Mouse (Mus musculus): ENCODE data around the gene Rab31. TPM values are rescaled to one million over a fixed set of nuclear protein-coding genes. Genes with fewer than 3 reads are reported as not detected.

Rab31 gene
- polyA plus RNA-seq, 1 experiment from 2014 or later: 32.5 TPM

DNA sequence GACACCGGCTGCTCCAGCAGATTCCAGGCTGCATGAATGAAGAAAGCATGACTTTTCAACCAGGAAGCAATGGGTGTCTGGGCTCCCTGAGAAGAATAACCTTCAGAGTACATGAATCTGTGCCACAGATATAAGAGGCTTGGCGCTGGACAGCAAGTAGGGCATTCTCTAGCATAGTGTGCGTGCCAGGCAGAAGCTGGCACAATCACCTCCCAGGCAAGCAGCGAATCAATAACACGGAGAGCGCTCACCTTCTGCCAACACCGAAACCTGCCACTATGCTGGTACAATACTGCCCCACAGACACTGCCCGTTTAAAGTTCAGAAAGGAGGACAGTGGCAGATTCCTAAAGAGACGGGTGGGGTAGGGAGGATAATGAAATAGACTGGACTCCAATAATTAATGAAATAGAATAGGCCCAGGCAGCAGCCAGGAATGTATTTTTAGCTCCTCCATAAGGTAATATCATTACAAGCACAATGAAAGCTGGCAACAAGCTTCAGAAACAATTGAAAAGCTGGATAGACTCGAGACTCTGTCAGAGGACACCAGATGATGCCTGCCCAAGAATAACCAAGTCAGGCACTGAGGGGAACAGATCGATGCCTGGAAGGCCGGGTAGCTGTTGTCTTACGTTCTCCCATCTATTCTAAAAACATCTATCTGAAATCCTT lies 59.6 kb downstream of the Rab31 start:
- ATAC-seq: no peak
- no peak overlapping the region for H3K27ac ChIP-seq
- WGBS: 94% methylated on average over 13 of the region's 13 CpGs
- H3K36me3 ChIP-seq: no peaks in the 10 kb centered on the region; the same call in 1 of the 2 replicates
- H3K4me2 ChIP-seq (replicated peaks): no peak overlapping the region
- no peak overlapping the region for H3K9ac ChIP-seq
- no peaks in the 10 kb centered on the region for H3K27me3 ChIP-seq (replicated peaks)
- no peak overlapping the region for H3K4me3 ChIP-seq (replicated peaks)
- no peaks in the 10 kb centered on the region for H3K4me1 ChIP-seq (replicated peaks)
- no peaks in the 10 kb centered on the region for H3K9me3 ChIP-seq

GRCm38 (mm10) chr17:65711779-65712178 lies 60.8 kb downstream of the Rab31 start:
- no peak overlapping the region for H3K4me3 ChIP-seq (replicated peaks)
- no peak for ATAC-seq
- H3K4me1 ChIP-seq (replicated peaks): no peaks in the 10 kb centered on the region

DNA sequence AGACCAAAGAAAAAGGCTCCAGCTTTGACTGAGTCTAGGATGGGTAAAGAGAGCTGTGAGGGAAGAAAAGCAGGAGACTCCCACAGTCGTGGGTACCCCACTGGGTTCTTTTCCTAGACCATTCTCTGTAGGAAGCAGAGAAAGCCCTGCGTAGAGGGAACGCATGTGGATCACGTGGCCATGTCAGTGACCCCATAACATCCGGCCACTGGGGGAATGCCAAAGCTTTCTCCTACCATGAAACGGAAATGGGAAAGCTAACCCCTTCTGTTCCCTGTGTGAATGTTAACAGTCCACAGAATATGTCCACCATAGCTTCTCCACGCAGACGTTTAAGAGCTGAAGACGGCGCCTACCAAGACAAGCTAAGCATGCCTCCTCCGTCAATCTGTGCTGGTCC lies 62.0 kb downstream of the Rab31 start:
- Histone ChIP-seq H3K27me3 (replicated peaks) (no peaks in the 10 kb centered on the region), H3K9ac (no peak overlapping the region), H3K36me3 (no peaks in the 10 kb centered on the region; the same call in 1 of the 2 replicates), H3K4me2 (replicated peaks) (no peak overlapping the region), H3K4me1 (replicated peaks) (no peaks in the 10 kb centered on the region), H3K27ac (no peak overlapping the region), H3K4me3 (replicated peaks) (no peak overlapping the region), H3K9me3 (no peaks in the 10 kb centered on the region)
- 95% methylated on average over 11 of the region's 11 CpGs for WGBS
- no peak for ATAC-seq

More at GRCm38 (mm10) chr17:65711779-65712178, 60.8 kb downstream of the Rab31 start:
- WGBS: 92% methylated on average over 5 of the region's 5 CpGs
- Histone ChIP-seq H3K9me3 (no peaks in the 10 kb centered on the region), H3K27me3 (replicated peaks) (no peaks in the 10 kb centered on the region), H3K4me2 (replicated peaks) (no peak overlapping the region), H3K27ac (no peak overlapping the region), H3K36me3 (no peaks in the 10 kb centered on the region; the same call in 1 of the 2 replicates), H3K9ac (no peak overlapping the region)

DNA sequence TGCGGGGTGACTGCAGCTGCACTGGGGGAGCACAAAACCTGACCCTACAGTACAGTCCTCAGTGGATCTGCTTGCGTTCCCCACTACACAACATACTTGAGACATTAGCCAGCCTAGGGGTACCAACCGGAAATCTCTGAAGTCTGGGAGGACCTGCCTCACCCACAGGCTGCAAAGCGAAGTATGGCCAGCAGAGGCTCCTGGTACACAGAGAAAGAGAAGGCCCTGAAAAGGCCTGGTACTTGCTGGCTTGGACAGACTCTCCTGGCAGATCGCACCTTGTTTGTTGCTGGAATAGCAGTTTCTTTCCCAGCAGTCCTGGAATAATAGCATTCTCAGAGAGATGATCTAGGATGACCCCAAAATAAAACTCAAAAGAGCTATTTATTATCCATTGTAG lies 66.3 kb downstream of the Rab31 start:
- Histone ChIP-seq H3K4me3 (replicated peaks) (no peak overlapping the region), H3K9ac (no peak overlapping the region), H3K27ac (no peak overlapping the region), H3K27me3 (replicated peaks) (no peaks in the 10 kb centered on the region), H3K4me1 (replicated peaks) (peaks cover 12% of the 10 kb centered on the region), H3K4me2 (replicated peaks) (no peak overlapping the region), H3K36me3 (no peaks in the 10 kb centered on the region; the same call in 1 of the 2 replicates), H3K9me3 (no peaks in the 10 kb centered on the region)
- 79% methylated on average over 5 of the region's 5 CpGs for WGBS
- 0 out of 2 replicates have a peak, but pooled peaks have one; percentile 46 for ATAC-seq

- 73% methylated on average over 13 of the region's 13 CpGs for WGBS
- Histone ChIP-seq H3K4me3 (replicated peaks) (no peak overlapping the region), H3K27ac (no peak overlapping the region), H3K27me3 (replicated peaks) (no peaks in the 10 kb centered on the region), H3K36me3 (no peaks in the 10 kb centered on the region), H3K9me3 (no peaks in the 10 kb centered on the region), H3K9ac (no peak overlapping the region), H3K4me2 (replicated peaks) (no peak overlapping the region), H3K4me1 (replicated peaks) (peaks cover 12% of the 10 kb centered on the region)
- no peak for ATAC-seq
Observed at GRCm38 (mm10) chr17:65703527-65704391, 68.8 kb downstream of the Rab31 start.

DNA sequence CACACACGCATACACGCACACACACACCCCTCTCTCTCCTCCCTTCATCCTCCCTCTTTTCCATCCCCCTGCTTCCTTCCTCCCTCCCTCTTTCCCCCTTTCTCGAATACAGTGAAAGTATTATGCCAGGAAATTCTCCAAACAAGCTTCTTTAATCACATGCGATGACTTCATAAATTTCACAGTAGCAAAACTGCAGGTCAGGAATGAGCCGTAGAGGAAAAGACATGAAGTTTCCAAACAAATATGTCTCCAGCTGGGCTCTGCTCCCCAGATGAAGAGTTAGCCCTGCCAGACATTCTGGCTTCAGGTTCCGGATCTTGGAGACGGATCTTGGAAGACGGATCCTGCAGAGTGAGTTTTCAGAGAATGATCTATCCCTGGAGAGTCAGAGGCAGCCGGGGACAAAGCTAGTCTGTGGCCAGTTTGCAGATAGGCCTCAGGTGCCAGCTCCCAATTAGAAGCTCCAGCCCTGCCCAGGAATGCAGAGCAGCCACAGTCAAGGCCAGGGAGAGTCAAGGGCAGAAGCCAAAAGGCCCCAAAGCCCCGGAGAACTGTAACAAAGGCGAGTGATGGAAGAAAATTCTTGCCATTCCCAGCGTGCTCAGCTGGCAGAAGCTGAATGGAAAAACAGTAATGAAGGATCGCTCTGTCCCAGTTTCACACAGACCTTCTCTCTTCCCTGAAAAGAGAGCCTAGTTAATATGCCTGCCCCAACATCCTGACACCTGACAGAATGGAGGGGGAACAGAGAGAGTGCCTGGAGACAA lies 70.6 kb downstream of the Rab31 start:
- no peaks in the 10 kb centered on the region for H3K9me3 ChIP-seq
- peaks cover 14% of the 10 kb centered on the region for H3K4me1 ChIP-seq (replicated peaks)
- no peak overlapping the region for H3K4me3 ChIP-seq (replicated peaks)
- H3K36me3 ChIP-seq: no peaks in the 10 kb centered on the region
- H3K27ac ChIP-seq: peak overlapping the region; percentile 78
- no peak overlapping the region for H3K9ac ChIP-seq
- H3K27me3 ChIP-seq (replicated peaks): no peaks in the 10 kb centered on the region
- 0 out of 2 replicates have a peak overlapping the region, but pooled peaks have one; percentile 5 for H3K4me2 ChIP-seq (replicated peaks)
- peak; percentile 69 for ATAC-seq
- WGBS: 41% methylated on average over 13 of the region's 13 CpGs

DNA sequence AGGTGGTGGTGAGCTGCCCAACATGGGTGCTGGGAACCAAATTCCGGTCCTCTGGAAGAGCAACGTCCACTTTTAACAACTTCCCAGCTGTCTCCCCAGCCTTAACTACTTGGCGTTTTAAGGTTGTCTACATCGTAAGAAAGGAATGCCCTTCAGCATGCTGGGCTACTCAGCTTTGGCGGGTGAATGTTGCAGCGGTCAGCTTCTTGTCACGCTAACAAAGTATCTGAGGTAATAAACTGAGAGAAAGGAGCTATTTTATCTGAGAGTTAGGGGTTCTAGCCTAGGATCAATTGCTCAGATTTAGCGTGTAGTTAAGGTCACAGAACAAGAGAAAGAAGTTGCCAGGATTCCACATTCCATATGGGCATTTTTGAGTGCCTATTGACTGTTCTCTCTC lies 71.2 kb downstream of the Rab31 start:
- H3K9ac ChIP-seq: no peak overlapping the region

GRCm38 (mm10) chr17:65700060-65700459 lies 72.5 kb downstream of the Rab31 start:
- Histone ChIP-seq H3K27me3 (replicated peaks) (no peaks in the 10 kb centered on the region), H3K27ac (no peak overlapping the region), H3K9me3 (no peaks in the 10 kb centered on the region), H3K4me1 (replicated peaks) (peaks cover 14% of the 10 kb centered on the region), H3K9ac (no peak overlapping the region), H3K36me3 (no peaks in the 10 kb centered on the region), H3K4me3 (replicated peaks) (no peak overlapping the region), H3K4me2 (replicated peaks) (no peak overlapping the region)
- no peak for ATAC-seq
- 77% methylated on average over 4 of the region's 4 CpGs for WGBS

More for the DNA sequence above, 71.2 kb downstream of the Rab31 start:
- Histone ChIP-seq H3K9me3 (no peaks in the 10 kb centered on the region), H3K27ac (peak overlapping the region; percentile 78), H3K36me3 (no peaks in the 10 kb centered on the region), H3K27me3 (replicated peaks) (no peaks in the 10 kb centered on the region), H3K4me1 (replicated peaks) (peaks cover 14% of the 10 kb centered on the region), H3K4me3 (replicated peaks) (no peak overlapping the region), H3K4me2 (replicated peaks) (no peak overlapping the region)
- WGBS: 65% methylated on average over 8 of the region's 8 CpGs
- ATAC-seq: no peak

GRCm38 (mm10) chr17:65697791-65698463 lies 74.6 kb downstream of the Rab31 start:
- no peaks in the 10 kb centered on the region for H3K36me3 ChIP-seq
- H3K27ac ChIP-seq: no peak overlapping the region
- no peak overlapping the region for H3K4me2 ChIP-seq (replicated peaks)
- H3K4me3 ChIP-seq (replicated peaks): no peak overlapping the region
- no peak overlapping the region for H3K9ac ChIP-seq
- H3K27me3 ChIP-seq (replicated peaks): no peaks in the 10 kb centered on the region
- no peaks in the 10 kb centered on the region for H3K9me3 ChIP-seq
- peaks cover 8% of the 10 kb centered on the region for H3K4me1 ChIP-seq (replicated peaks)
- WGBS: 79% methylated on average over 12 of the region's 12 CpGs
- ATAC-seq: no peak

GRCm38 (mm10) chr17:65696939-65697338 lies 75.6 kb downstream of the Rab31 start:
- no peak overlapping the region for H3K4me3 ChIP-seq (replicated peaks)
- H3K27me3 ChIP-seq (replicated peaks): no peaks in the 10 kb centered on the region
- no peak for ATAC-seq
- no peak overlapping the region for H3K9ac ChIP-seq
- H3K36me3 ChIP-seq: no peaks in the 10 kb centered on the region
- H3K4me2 ChIP-seq (replicated peaks): no peak overlapping the region
- WGBS: 95% methylated on average over 13 of the region's 13 CpGs
- no peaks in the 10 kb centered on the region for H3K9me3 ChIP-seq
- H3K27ac ChIP-seq: no peak overlapping the region
- H3K4me1 ChIP-seq (replicated peaks): peaks cover 3% of the 10 kb centered on the region; the same call in 1 of the 2 replicates

DNA sequence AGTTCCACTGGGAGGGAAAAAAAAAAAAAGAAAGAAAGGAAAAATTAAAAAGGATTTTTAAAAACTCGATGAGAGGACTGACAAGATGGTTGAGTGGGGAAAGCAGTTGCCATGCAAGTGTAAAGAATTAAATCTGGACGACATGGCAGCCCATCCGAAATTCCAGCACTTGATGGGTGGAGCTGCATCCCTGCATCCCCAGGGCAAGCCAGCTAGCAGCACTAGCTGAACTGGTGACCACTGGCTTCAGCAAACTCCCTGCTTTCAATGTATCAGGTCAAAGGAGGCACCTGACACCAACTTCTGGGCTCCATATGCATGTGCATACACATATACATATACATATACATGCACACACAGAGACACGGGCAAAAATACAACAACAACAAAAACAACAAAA lies 80.3 kb downstream of the Rab31 start:
- no peak for ATAC-seq
- Histone ChIP-seq H3K4me1 (replicated peaks) (no peaks in the 10 kb centered on the region), H3K27me3 (replicated peaks) (no peaks in the 10 kb centered on the region), H3K27ac (no peak overlapping the region), H3K9ac (no peak overlapping the region), H3K4me3 (replicated peaks) (no peak overlapping the region), H3K36me3 (no peaks in the 10 kb centered on the region), H3K9me3 (no peaks in the 10 kb centered on the region), H3K4me2 (replicated peaks) (no peak overlapping the region)
- 82% methylated on average over 4 of the region's 4 CpGs for WGBS

Data from intestine, embryonic 15.5 days (tissue).